Mouse (Mus musculus): ENCODE data around the gene Coro1c. TPM values are rescaled to one million over a fixed set of nuclear protein-coding genes. Genes with fewer than 3 reads are reported as not detected.

The Coro1c gene
- polyA plus RNA-seq, 1 experiment from 2014 or later = 297 TPM

- no peaks in the 10 kb centered on the region for H3K4me1 ChIP-seq (ENCODE audit: control insufficient read depth, insufficient read depth, low read length)
- no peak overlapping the region for H3K4me2 ChIP-seq (ENCODE audit: low read depth)
- H3K9me3 ChIP-seq (ENCODE audit: control insufficient read depth, low read length) = no peaks in the 10 kb centered on the region
- H3K27me3 ChIP-seq (ENCODE audit: control insufficient read depth, insufficient read depth, low read length) = no peaks in the 10 kb centered on the region
- 86% methylated on average over 23 of the region's 23 CpGs for WGBS
- H3K27ac ChIP-seq (ENCODE audit: low read depth, low read length) = no peak overlapping the region
- peaks cover 20% of the 10 kb centered on the region for H3K36me3 ChIP-seq (ENCODE audit: control insufficient read depth, insufficient read depth, low read length)
- no peak for ATAC-seq (ENCODE audit: insufficient read depth, low FRiP score, low TSS enrichment)
- DNase-seq (ENCODE audit: low spot score) = no peak
- H3K4me3 ChIP-seq (ENCODE audit: low read depth, low read length) = no peak overlapping the region
- H3K9ac ChIP-seq (ENCODE audit: low read length) = no peak overlapping the region
Measured at GRCm38 (mm10) chr5:113841243-113842225, 67.0 kb downstream of the Coro1c start.

- 91% methylated on average over 4 of the region's 4 CpGs for WGBS
- no peak overlapping the region for H3K9ac ChIP-seq (ENCODE audit: low read length)
Measured at GRCm38 (mm10) chr5:113840443-113840842, 68.1 kb downstream of the Coro1c start.

GRCm38 (mm10) chr5:113836961-113837360 lies 71.6 kb downstream of the Coro1c start:
- no peak for DNase-seq (ENCODE audit: low spot score)
- Histone ChIP-seq H3K27ac (ENCODE audit: low read depth, low read length) (no peak overlapping the region), H3K4me1 (ENCODE audit: control insufficient read depth, insufficient read depth, low read length) (no peaks in the 10 kb centered on the region), H3K27me3 (ENCODE audit: control insufficient read depth, insufficient read depth, low read length) (no peaks in the 10 kb centered on the region), H3K9me3 (ENCODE audit: control insufficient read depth, low read length) (no peaks in the 10 kb centered on the region), H3K36me3 (ENCODE audit: control insufficient read depth, insufficient read depth, low read length) (0 out of 2 replicates have a peak, but pooled peaks cover 2% of the 10 kb centered on the region), H3K4me3 (ENCODE audit: low read depth, low read length) (no peak overlapping the region), H3K4me2 (ENCODE audit: low read depth) (no peak overlapping the region), H3K9ac (ENCODE audit: low read length) (no peak overlapping the region)
- no peak for ATAC-seq (ENCODE audit: insufficient read depth, low FRiP score, low TSS enrichment)
- 92% methylated on average over 10 of the region's 10 CpGs for WGBS

More at GRCm38 (mm10) chr5:113840443-113840842, 68.1 kb downstream of the Coro1c start:
- H3K27me3 ChIP-seq (ENCODE audit: control insufficient read depth, insufficient read depth, low read length) = no peaks in the 10 kb centered on the region
- H3K9me3 ChIP-seq (ENCODE audit: control insufficient read depth, low read length) = no peaks in the 10 kb centered on the region
- peaks cover 14% of the 10 kb centered on the region for H3K36me3 ChIP-seq (ENCODE audit: control insufficient read depth, insufficient read depth, low read length)
- no peak overlapping the region for H3K4me3 ChIP-seq (ENCODE audit: low read depth, low read length)
- H3K4me2 ChIP-seq (ENCODE audit: low read depth) = no peak overlapping the region
- no peak for DNase-seq (ENCODE audit: low spot score)
- no peak overlapping the region for H3K27ac ChIP-seq (ENCODE audit: low read depth, low read length)
- H3K4me1 ChIP-seq (ENCODE audit: control insufficient read depth, insufficient read depth, low read length) = no peaks in the 10 kb centered on the region
- ATAC-seq (ENCODE audit: insufficient read depth, low FRiP score, low TSS enrichment) = no peak

- Histone ChIP-seq H3K36me3 (ENCODE audit: control insufficient read depth, insufficient read depth, low read length) (no peaks in the 10 kb centered on the region), H3K27ac (ENCODE audit: low read depth, low read length) (no peak overlapping the region), H3K9ac (ENCODE audit: low read length) (no peak overlapping the region), H3K9me3 (ENCODE audit: control insufficient read depth, low read length) (no peaks in the 10 kb centered on the region), H3K4me3 (ENCODE audit: low read depth, low read length) (no peak overlapping the region), H3K27me3 (ENCODE audit: control insufficient read depth, insufficient read depth, low read length) (no peaks in the 10 kb centered on the region), H3K4me1 (ENCODE audit: control insufficient read depth, insufficient read depth, low read length) (no peaks in the 10 kb centered on the region), H3K4me2 (ENCODE audit: low read depth) (no peak overlapping the region)
- WGBS = 67% methylated on average over 16 of the region's 16 CpGs
- DNase-seq (ENCODE audit: low spot score) (no peak), ATAC-seq (ENCODE audit: insufficient read depth, low FRiP score, low TSS enrichment) (no peak)
Measured at GRCm38 (mm10) chr5:113833316-113833947, 75.1 kb downstream of the Coro1c start.

- no peaks in the 10 kb centered on the region for H3K9me3 ChIP-seq (ENCODE audit: control insufficient read depth, low read length)
- H3K4me2 ChIP-seq (ENCODE audit: low read depth) = no peak within 1 kb of the TSS
- WGBS = 40% methylated on average over 8 of the region's 8 CpGs
- H3K27ac ChIP-seq (ENCODE audit: low read depth, low read length) = no peak within 1 kb of the TSS
- H3K4me3 ChIP-seq (ENCODE audit: low read depth, low read length) = no peak within 1 kb of the TSS
- H3K4me1 ChIP-seq (ENCODE audit: control insufficient read depth, insufficient read depth, low read length) = no peaks in the 10 kb centered on the region
- DNase-seq (ENCODE audit: low spot score) = no peak
- no peaks in the 10 kb centered on the region for H3K27me3 ChIP-seq (ENCODE audit: control insufficient read depth, insufficient read depth, low read length)
- H3K36me3 ChIP-seq (ENCODE audit: control insufficient read depth, insufficient read depth, low read length) = no peaks in the 10 kb centered on the region
- no peak for ATAC-seq (ENCODE audit: insufficient read depth, low FRiP score, low TSS enrichment)
- H3K9ac ChIP-seq (ENCODE audit: low read length) = no peak within 1 kb of the TSS
Measured at GRCm38 (mm10) chr5:113832490-113832901, 76.1 kb downstream of the Coro1c start, which contains the start of gene Selplg. Gene Selplg, minus strand, starts transcription at chr5:113832644.

GRCm38 (mm10) chr5:113831741-113832140 lies 76.8 kb downstream of the Coro1c start:
- no peaks in the 10 kb centered on the region for H3K27me3 ChIP-seq (ENCODE audit: control insufficient read depth, insufficient read depth, low read length)
- DNase-seq (ENCODE audit: low spot score) (no peak), ATAC-seq (ENCODE audit: insufficient read depth, low FRiP score, low TSS enrichment) (no peak)
- no peak overlapping the region for H3K4me2 ChIP-seq (ENCODE audit: low read depth)
- H3K9me3 ChIP-seq (ENCODE audit: control insufficient read depth, low read length) = no peaks in the 10 kb centered on the region
- no peaks in the 10 kb centered on the region for H3K4me1 ChIP-seq (ENCODE audit: control insufficient read depth, insufficient read depth, low read length)
- no peak overlapping the region for H3K27ac ChIP-seq (ENCODE audit: low read depth, low read length)
- H3K9ac ChIP-seq (ENCODE audit: low read length) = no peak overlapping the region
- no peaks in the 10 kb centered on the region for H3K36me3 ChIP-seq (ENCODE audit: control insufficient read depth, insufficient read depth, low read length)
- H3K4me3 ChIP-seq (ENCODE audit: low read depth, low read length) = no peak overlapping the region
- 66% methylated on average over 3 of the region's 3 CpGs for WGBS

- 81% methylated on average over 5 of the region's 5 CpGs for WGBS
- H3K4me2 ChIP-seq (ENCODE audit: low read depth) = no peak overlapping the region
- H3K9me3 ChIP-seq (ENCODE audit: control insufficient read depth, low read length) = no peaks in the 10 kb centered on the region
- ATAC-seq (ENCODE audit: insufficient read depth, low FRiP score, low TSS enrichment) (no peak), DNase-seq (ENCODE audit: low spot score) (no peak)
- H3K27me3 ChIP-seq (ENCODE audit: control insufficient read depth, insufficient read depth, low read length) = no peaks in the 10 kb centered on the region
- H3K4me3 ChIP-seq (ENCODE audit: low read depth, low read length) = no peak overlapping the region
- H3K9ac ChIP-seq (ENCODE audit: low read length) = no peak overlapping the region
- H3K36me3 ChIP-seq (ENCODE audit: control insufficient read depth, insufficient read depth, low read length) = no peaks in the 10 kb centered on the region
- no peak overlapping the region for H3K27ac ChIP-seq (ENCODE audit: low read depth, low read length)
- H3K4me1 ChIP-seq (ENCODE audit: control insufficient read depth, insufficient read depth, low read length) = no peaks in the 10 kb centered on the region
Measured at GRCm38 (mm10) chr5:113830796-113831195, 77.8 kb downstream of the Coro1c start.

GRCm38 (mm10) chr5:113830292-113830643 lies 78.3 kb downstream of the Coro1c start:
- H3K27ac ChIP-seq (ENCODE audit: low read depth, low read length) = 0 out of 2 replicates have a peak overlapping the region, but pooled peaks have one; percentile 14
- H3K9ac ChIP-seq (ENCODE audit: low read length) = no peak overlapping the region
- no peaks in the 10 kb centered on the region for H3K27me3 ChIP-seq (ENCODE audit: control insufficient read depth, insufficient read depth, low read length)
- no peak overlapping the region for H3K4me2 ChIP-seq (ENCODE audit: low read depth)
- WGBS = 76% methylated on average over 10 of the region's 10 CpGs
- H3K4me3 ChIP-seq (ENCODE audit: low read depth, low read length) = no peak overlapping the region
- no peaks in the 10 kb centered on the region for H3K4me1 ChIP-seq (ENCODE audit: control insufficient read depth, insufficient read depth, low read length)
- ATAC-seq (ENCODE audit: insufficient read depth, low FRiP score, low TSS enrichment) (no peak), DNase-seq (ENCODE audit: low spot score) (no peak)
- H3K36me3 ChIP-seq (ENCODE audit: control insufficient read depth, insufficient read depth, low read length) = no peaks in the 10 kb centered on the region
- no peaks in the 10 kb centered on the region for H3K9me3 ChIP-seq (ENCODE audit: control insufficient read depth, low read length)
